Comparison of ENCODE assay signal across 10 mouse cellular contexts in genomic region chr14:57729975-57730499, GRCm38 (mm10). TPM values are rescaled to one million over a fixed set of nuclear protein-coding genes. Genes with fewer than 3 reads are reported as not detected.
DNase-seq lines count a peak whose midpoint lies in the region; ATAC-seq and TF ChIP-seq lines count a peak whose summit lies in the region.
"Had no signal": no experiment of that assay in that cellular context is flagged by ENCODE, and none has a peak within 500 bp of the region (broad histone marks: within the 10 kb centered on the region; RNA-seq: fewer than 3 reads in every experiment).

No protein-coding gene starts in this region.

- TF ChIP-seq EP300 in heart, postnatal 0 days (IDR thresholded peaks at IDR 0.05; ENCODE audit: low read depth), result no peak

- WGBS in embryonic facial prominence, embryonic 10.5 days, result 80% methylated on average over 5 of the region's 5 CpGs
- 42% methylated on average over 5 of the region's 5 CpGs for WGBS in heart, postnatal 0 days
- whole genome bisulfite sequencing in midbrain, embryonic 16.5 days, result 50% methylated on average over 5 of the region's 5 CpGs

- 0 out of 2 replicates have a peak overlapping the region, but pooled peaks have one; percentile 25 for H3K27ac ChIP-seq in embryonic facial prominence, embryonic 10.5 days (replicated peaks)
- peak overlapping the region; percentile 81 for H3K27ac ChIP-seq in heart, postnatal 0 days (ENCODE audit: low read depth)
- H3K27ac ChIP-seq in midbrain, embryonic 16.5 days (ENCODE audit: low read length), result no peak overlapping the region
- H3K27ac ChIP-seq: liver, embryonic 14.5 days had no signal

- no peaks in the 10 kb centered on the region for H3K27me3 ChIP-seq in embryonic facial prominence, embryonic 10.5 days (replicated peaks; ENCODE audit: low read depth, poor library complexity, severe bottlenecking)
- no peaks in the 10 kb centered on the region for H3K27me3 ChIP-seq in heart, postnatal 0 days (ENCODE audit: control insufficient read depth, insufficient read depth, low read length)
- no peaks in the 10 kb centered on the region for H3K27me3 ChIP-seq in midbrain, embryonic 16.5 days (ENCODE audit: control insufficient read depth, insufficient read depth, low read depth, low read length)

- H3K4me2 ChIP-seq in heart, postnatal 0 days (ENCODE audit: low read depth, low read length), result no peak overlapping the region; the same call in 1 of the 2 replicates
- no peak overlapping the region for H3K4me2 ChIP-seq in midbrain, embryonic 16.5 days (ENCODE audit: low read length)

- H3K4me3 ChIP-seq in embryonic facial prominence, embryonic 10.5 days, result no peak overlapping the region
- no peak overlapping the region for H3K4me3 ChIP-seq in heart, postnatal 0 days (ENCODE audit: low read depth, low read length)
- no peak overlapping the region for H3K4me3 ChIP-seq in midbrain, embryonic 16.5 days (ENCODE audit: low read depth, low read length)

- no peak overlapping the region; the same call in 1 of the 2 replicates for H3K9ac ChIP-seq in heart, postnatal 0 days (replicated peaks; ENCODE audit: low read depth, low read length)
- no peak overlapping the region for H3K9ac ChIP-seq in midbrain, embryonic 16.5 days (ENCODE audit: low read depth, low read length)
- H3K9ac ChIP-seq: liver, embryonic 14.5 days had no signal

- ATAC-seq in heart, postnatal 0 days (ENCODE audit: insufficient read depth, low read depth), result peak; percentile 71
- ATAC-seq in midbrain, embryonic 16.5 days, result 0 out of 2 replicates have a peak, but pooled peaks have one; percentile 51

- TF ChIP-seq CTCF in heart, postnatal 0 days (IDR thresholded peaks at IDR 0.05; ENCODE audit: low read depth), result no peak

- H3K9me3 ChIP-seq in embryonic facial prominence, embryonic 10.5 days, result no peaks in the 10 kb centered on the region
- no peaks in the 10 kb centered on the region for H3K9me3 ChIP-seq in heart, postnatal 0 days (replicated peaks; ENCODE audit: control insufficient read depth, low read length)
- no peaks in the 10 kb centered on the region for H3K9me3 ChIP-seq in midbrain, embryonic 16.5 days (replicated peaks; ENCODE audit: control insufficient read depth, low read length, poor library complexity, severe bottlenecking)

- DNase-seq in layer of hippocampus, adult 11-12 months (ENCODE audit: low spot score), result peak; percentile 39
- DNase-seq in layer of hippocampus, postnatal 25 days (ENCODE audit: extremely low spot score in 1 of 2, low spot score in 1 of 2), result no peak
- no peak for DNase-seq in embryonic facial prominence, embryonic 10.5 days (ENCODE audit: low spot score)
- no peak for DNase-seq in heart, postnatal 0 days (ENCODE audit: low spot score)
- peak; percentile 73 to 85 for DNase-seq in kidney, postnatal 25 days
- peak; percentile 52 for DNase-seq in thymus, postnatal 4 days
- DNase-seq in cerebellum, adult 9-10 months, result no peak

- peaks cover 34% of the 10 kb centered on the region for H3K4me1 ChIP-seq in embryonic facial prominence, embryonic 10.5 days
- H3K4me1 ChIP-seq in heart, postnatal 0 days (ENCODE audit: control insufficient read depth, insufficient read depth), result peaks cover 33% of the 10 kb centered on the region
- no peaks in the 10 kb centered on the region for H3K4me1 ChIP-seq in midbrain, embryonic 16.5 days (ENCODE audit: control insufficient read depth, insufficient read depth, low read length)

- H3K36me3 ChIP-seq in embryonic facial prominence, embryonic 10.5 days (replicated peaks), result peaks cover 72% of the 10 kb centered on the region
- peaks cover 26% of the 10 kb centered on the region; the same call in 1 of the 2 replicates for H3K36me3 ChIP-seq in heart, postnatal 0 days (replicated peaks; ENCODE audit: control insufficient read depth, insufficient read depth, low read length)
- H3K36me3 ChIP-seq in midbrain, embryonic 16.5 days (ENCODE audit: control insufficient read depth, insufficient read depth, low read length), result no peaks in the 10 kb centered on the region

RNA-seq across cellular contexts. Expression of gene Gm49361, which starts 15.9 kb away (rescaled TPM):
- total RNA-seq in layer of hippocampus, postnatal 25 days (2021), result 1 to 10 TPM in 1 of 2 experiments, under 1 TPM in 1; 0.92 to 4.6 TPM
- polyA plus RNA-seq in embryonic facial prominence, embryonic 10.5 days (2016; fragmentation: Nextera tagmentation; extraction: Ambion mirVana), result not detected in 2 replicates
- total RNA-seq in heart, postnatal 0 days (2014; rRNA removed; ENCODE audit: low replicate concordance), result not detected in 2 replicates
- polyA plus RNA-seq in heart, postnatal 0 days (2015; fragmentation: Nextera tagmentation; extraction: Ambion mirVana), result not detected in 2 replicates
- polyA plus RNA-seq in midbrain, embryonic 16.5 days (2015; fragmentation: Nextera tagmentation; extraction: Ambion mirVana), result not detected in 2 replicates
- total RNA-seq: MEL had no signal
- polyA plus RNA-seq: liver, embryonic 14.5 days had no signal

RNA-seq across cellular contexts. Expression of gene Lats2, which starts 28.2 kb away (rescaled TPM):
- 10 to 100 TPM; 36.8 to 43.0 TPM for total RNA-seq in layer of hippocampus, postnatal 25 days (2021)
- polyA plus RNA-seq in embryonic facial prominence, embryonic 10.5 days (2016; fragmentation: Nextera tagmentation; extraction: Ambion mirVana), result 18.6 and 20.5 TPM in 2 replicates
- total RNA-seq in heart, postnatal 0 days (2014; rRNA removed; ENCODE audit: low replicate concordance), result 43.7 and 68.4 TPM in 2 replicates
- polyA plus RNA-seq in heart, postnatal 0 days (2015; fragmentation: Nextera tagmentation; extraction: Ambion mirVana), result 16.0 and 17.2 TPM in 2 replicates
- polyA plus RNA-seq in midbrain, embryonic 16.5 days (2015; fragmentation: Nextera tagmentation; extraction: Ambion mirVana), result 5.2 and 5.5 TPM in 2 replicates

Comparison
In these comparisons a context has a peak if more than half of its experiments do, and no peak if none do; other contexts are left out.
1. DNase-seq: peak in layer of hippocampus, adult 11-12 months (single experiment), kidney, postnatal 25 days (2 of 2) and thymus, postnatal 4 days (single experiment); none in layer of hippocampus, postnatal 25 days (0 of 2), embryonic facial prominence, embryonic 10.5 days (single experiment), heart, postnatal 0 days (single experiment) and cerebellum, adult 9-10 months (single experiment).